Mouse (Mus musculus): ENCODE data around the gene Tcn2. TPM values are rescaled to one million over a fixed set of nuclear protein-coding genes. Genes with fewer than 3 reads are reported as not detected.
"Not testable (repeated sequence)": the region's sequence is repeated elsewhere in the genome, so short reads cannot be mapped to it uniquely, and the experiment has no call there.

The Tcn2 gene
- 10 to 100 TPM; 19.0 to 19.2 TPM for total RNA-seq (2021)

GRCm38 (mm10) chr11:3931511-3932211 is at the start of gene Tcn2:
Tcn2 (minus strand) TSS chr11:3932159.
- peak in 1 of 2 experiments; percentile 59 for DNase-seq (ENCODE audit: extremely low spot score in 1 of 2, low spot score in 1 of 2)

- DNase-seq (ENCODE audit: extremely low spot score in 1 of 2, low spot score in 1 of 2): no peak
Measured at GRCm38 (mm10) chr11:3981536-3981935, 49.6 kb upstream of the Tcn2 start.

- DNase-seq (ENCODE audit: extremely low spot score in 1 of 2, low spot score in 1 of 2): no peak
Measured at GRCm38 (mm10) chr11:3978421-3978820, 46.5 kb upstream of the Tcn2 start.

- no peak for DNase-seq (ENCODE audit: extremely low spot score in 1 of 2, low spot score in 1 of 2)
Measured at GRCm38 (mm10) chr11:3976678-3977077, 44.7 kb upstream of the Tcn2 start, which contains the start of gene 4930556J24Rik. 4930556J24Rik (minus strand) TSS chr11:3976778.

GRCm38 (mm10) chr11:3974311-3974710 is 42.4 kb upstream of the Tcn2 start:
- no peak for DNase-seq (ENCODE audit: extremely low spot score in 1 of 2, low spot score in 1 of 2)

GRCm38 (mm10) chr11:3973081-3973480 is 41.1 kb upstream of the Tcn2 start:
- DNase-seq (ENCODE audit: extremely low spot score in 1 of 2, low spot score in 1 of 2): no peak

- DNase-seq (ENCODE audit: extremely low spot score in 1 of 2, low spot score in 1 of 2): no peak
Measured at GRCm38 (mm10) chr11:3970361-3970760, 38.4 kb upstream of the Tcn2 start.

GRCm38 (mm10) chr11:3969837-3970236 is 37.9 kb upstream of the Tcn2 start:
- no peak for DNase-seq (ENCODE audit: extremely low spot score in 1 of 2, low spot score in 1 of 2)

GRCm38 (mm10) chr11:3964416-3965172 is 32.6 kb upstream of the Tcn2 start:
- DNase-seq (ENCODE audit: extremely low spot score in 1 of 2, low spot score in 1 of 2): no peak

GRCm38 (mm10) chr11:3963610-3964415 is 31.9 kb upstream of the Tcn2 start, which contains the start of gene Pes1:
Pes1 (plus strand) TSS chr11:3963975.
- DNase-seq (ENCODE audit: extremely low spot score in 1 of 2, low spot score in 1 of 2): peak; percentile 70 to 71

GRCm38 (mm10) chr11:3963155-3963554 is 31.2 kb upstream of the Tcn2 start:
- no peak for DNase-seq (ENCODE audit: extremely low spot score in 1 of 2, low spot score in 1 of 2)

- DNase-seq (ENCODE audit: extremely low spot score in 1 of 2, low spot score in 1 of 2): no peak
Measured at GRCm38 (mm10) chr11:3961761-3962160, 29.8 kb upstream of the Tcn2 start.

GRCm38 (mm10) chr11:3960901-3961300 is 28.9 kb upstream of the Tcn2 start:
- no peak for DNase-seq (ENCODE audit: extremely low spot score in 1 of 2, low spot score in 1 of 2)

- not testable (repeated sequence) for DNase-seq (ENCODE audit: extremely low spot score in 1 of 2, low spot score in 1 of 2)
Measured at GRCm38 (mm10) chr11:3955371-3955770, 23.4 kb upstream of the Tcn2 start.

GRCm38 (mm10) chr11:3954876-3955275 is 22.9 kb upstream of the Tcn2 start:
- not testable (repeated sequence) for DNase-seq (ENCODE audit: extremely low spot score in 1 of 2, low spot score in 1 of 2)

- no peak for DNase-seq (ENCODE audit: extremely low spot score in 1 of 2, low spot score in 1 of 2)
Measured at GRCm38 (mm10) chr11:3946386-3946785, 14.4 kb upstream of the Tcn2 start.

- DNase-seq (ENCODE audit: extremely low spot score in 1 of 2, low spot score in 1 of 2): no peak
Measured at GRCm38 (mm10) chr11:3941371-3941770, 9.4 kb upstream of the Tcn2 start.

- DNase-seq (ENCODE audit: extremely low spot score in 1 of 2, low spot score in 1 of 2): no peak
Measured at GRCm38 (mm10) chr11:3937321-3937874, 5.4 kb upstream of the Tcn2 start.

- no peak for DNase-seq (ENCODE audit: extremely low spot score in 1 of 2, low spot score in 1 of 2)
Measured at GRCm38 (mm10) chr11:3936318-3936717, 4.4 kb upstream of the Tcn2 start.

GRCm38 (mm10) chr11:3935135-3935534 is 3.2 kb upstream of the Tcn2 start:
- DNase-seq (ENCODE audit: extremely low spot score in 1 of 2, low spot score in 1 of 2): no peak
